Mouse (Mus musculus) MN1 (cell line): ENCODE data around the gene Dcaf8.

ENCODE experiments used
- DNase-seq: peaks from one replicate; pipeline ENCODE4 v3.0.0-alpha.2; 2016; ENCODE audit warnings: low spot score

Gene Dcaf8

DNA sequence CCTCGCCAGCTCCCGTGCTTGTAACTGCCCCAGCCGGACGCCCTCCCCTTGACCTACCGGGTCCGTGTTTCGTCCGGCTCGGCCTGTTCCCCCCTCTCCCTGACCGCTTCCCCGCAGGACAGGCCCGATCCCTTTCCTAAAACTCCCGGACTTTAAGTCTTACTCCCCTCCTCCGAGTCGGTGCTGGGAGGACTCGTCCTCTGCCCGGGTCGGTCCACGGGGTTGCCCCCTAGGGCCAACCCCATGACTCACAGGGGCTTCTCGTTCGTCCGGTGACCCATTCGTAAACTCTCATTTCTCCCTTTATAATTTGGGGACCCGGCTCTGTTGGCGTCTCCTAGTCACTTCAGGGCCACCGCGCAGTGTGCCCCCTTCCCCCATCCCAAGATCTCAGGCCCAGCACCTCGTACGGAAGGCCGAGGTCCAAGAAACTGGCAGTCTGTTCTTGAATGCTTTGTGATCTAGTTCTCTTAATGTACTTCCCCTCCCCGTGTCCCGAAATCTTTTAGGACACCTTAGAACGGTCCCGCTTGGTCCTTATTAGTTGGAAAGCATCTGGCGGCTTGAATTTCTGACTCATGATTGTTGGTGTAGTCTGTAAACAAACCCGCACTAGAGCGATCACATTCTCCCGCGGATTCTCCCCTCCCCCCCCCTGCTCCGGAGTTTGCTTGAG, 533 bp downstream of the Dcaf8 start:
- DNase-seq = peak; percentile 63

DNA sequence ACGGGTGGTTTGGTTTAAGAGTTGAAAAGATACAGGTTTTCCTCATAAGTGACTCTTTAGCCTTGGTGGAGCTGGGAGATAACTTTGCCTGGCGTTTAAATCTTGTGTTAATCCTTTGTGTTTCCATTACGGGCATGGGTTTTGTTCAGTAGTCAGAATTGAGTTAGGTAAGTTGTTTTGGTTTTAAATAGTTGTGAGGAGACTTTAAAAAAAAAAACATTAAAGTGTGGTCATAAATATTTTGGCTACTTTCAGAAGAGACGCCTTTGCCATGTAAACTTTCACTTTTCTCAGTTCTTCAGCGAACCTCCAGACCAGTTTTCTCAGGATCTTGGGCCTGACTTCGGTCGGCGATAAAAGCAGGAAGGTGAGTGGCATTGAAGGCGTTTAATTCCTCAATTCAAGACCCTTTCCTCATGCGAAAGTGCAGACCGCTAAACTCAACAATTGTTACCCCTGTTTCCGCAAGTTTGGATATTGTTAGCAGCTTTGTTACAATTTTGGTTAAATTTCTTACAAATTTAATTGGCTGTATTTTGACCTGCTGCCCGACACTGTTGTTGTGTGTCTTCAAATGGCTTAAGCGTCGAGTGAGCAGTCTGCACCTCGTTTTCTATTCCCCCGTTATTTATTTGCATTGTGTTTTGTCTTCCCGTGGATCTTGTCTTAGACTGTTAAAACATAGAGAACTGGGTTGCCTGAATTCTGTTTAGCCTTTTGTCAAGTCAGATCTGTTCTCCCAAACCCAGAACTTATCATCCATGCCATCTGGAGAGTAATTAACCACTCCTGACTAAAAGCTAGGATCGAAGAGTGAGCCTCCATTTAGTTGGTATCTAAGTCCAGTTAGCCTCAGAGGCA, 1.3 kb downstream of the Dcaf8 start:
- DNase-seq = peak; percentile 44

DNA sequence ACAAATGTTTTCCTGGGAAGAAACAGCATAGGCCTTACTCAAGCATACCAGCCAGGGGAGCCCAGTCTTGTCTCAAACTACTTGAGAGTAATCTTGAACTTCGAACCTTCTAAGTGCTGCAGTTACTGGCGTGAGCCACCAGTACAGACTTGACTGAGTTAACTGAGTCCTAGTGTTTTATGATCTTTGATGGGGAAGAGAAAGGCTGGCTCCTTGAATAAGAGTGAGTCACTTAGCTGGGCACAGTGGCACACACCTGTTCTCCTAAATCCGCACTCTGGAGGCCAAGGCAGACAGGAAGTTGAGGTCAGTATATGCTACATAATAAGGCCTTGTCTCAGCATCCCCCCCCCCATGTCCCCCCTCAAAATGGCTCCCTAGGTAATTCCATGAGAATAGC, 6.7 kb downstream of the Dcaf8 start:
- DNase-seq = no peak

DNA sequence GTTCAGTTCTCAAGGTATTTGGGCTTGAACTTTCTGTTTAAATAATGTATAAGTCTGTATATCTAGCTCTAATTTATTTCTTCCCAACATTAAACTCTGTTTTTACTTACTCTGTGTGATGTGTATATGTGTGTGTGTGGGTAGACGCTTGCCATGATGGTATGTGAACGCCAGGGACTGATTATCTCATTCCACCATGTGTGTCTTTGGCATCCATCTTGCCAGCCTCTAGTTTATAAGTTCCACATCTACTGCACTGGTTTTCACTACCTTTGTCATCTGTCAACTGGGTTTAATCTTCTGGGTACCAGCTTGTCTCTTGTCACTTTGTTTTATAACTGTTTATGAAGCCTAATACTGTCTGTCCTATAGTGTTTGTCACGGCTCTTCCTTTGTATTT, 7.6 kb downstream of the Dcaf8 start:
- no peak for DNase-seq

DNA sequence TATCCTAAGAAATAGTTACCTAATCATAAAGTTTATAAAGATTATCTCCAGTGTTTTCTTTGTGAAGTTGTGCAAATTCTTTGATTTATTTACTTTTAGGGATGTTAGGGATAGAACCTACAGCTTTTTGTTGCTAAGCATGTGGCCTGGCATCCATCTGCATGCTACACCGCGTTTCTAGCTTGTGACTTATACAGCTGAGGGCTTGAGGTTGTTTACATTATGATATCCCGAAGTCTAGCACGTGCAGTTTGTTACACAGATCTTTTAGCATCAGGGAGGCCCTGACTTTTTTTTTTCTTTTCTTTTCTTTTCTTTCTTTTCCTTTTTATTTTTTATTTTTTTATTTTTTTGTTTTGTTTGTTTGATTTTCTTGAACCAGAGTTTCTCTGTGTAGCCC, 12.1 kb downstream of the Dcaf8 start:
- DNase-seq = no peak

DNA sequence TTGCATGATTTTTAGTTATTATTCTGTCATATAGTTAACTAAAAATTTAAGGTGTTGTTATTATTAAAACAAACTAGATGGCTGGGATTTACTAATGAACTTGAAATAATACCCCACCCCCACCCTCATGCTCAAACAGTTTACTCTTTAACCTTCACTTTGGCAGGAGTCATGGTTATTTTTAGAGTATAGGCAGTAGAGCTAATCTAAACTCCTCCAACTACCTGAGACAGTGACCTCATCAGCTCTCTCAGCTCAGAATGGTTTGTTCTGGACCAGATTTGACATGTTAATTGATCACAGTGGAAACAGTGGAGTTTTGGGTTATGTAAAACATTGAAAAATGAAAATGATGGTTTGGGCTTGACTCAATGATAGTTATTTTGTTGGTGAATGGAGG, 12.6 kb downstream of the Dcaf8 start:
- no peak for DNase-seq

DNA sequence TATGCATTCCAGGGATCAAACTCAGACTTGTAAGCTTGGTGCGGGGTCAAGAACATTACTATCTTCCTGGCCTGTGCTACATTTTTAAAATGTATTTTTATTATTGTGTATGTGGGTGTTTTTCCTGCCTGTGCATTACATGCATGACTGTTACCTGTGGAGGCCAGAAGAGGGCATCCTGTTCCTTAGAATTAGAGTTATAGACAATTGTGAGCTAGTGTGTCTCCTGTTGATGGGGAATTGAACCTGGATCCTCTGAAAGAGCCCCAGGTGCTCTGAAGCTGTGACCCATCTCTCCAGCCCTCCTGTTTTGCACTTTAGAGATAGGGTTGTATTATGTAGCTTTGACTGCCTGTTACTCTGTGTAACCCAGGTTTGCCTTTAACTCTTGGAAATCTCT, 14.1 kb downstream of the Dcaf8 start:
- DNase-seq = peak; percentile 43

DNA sequence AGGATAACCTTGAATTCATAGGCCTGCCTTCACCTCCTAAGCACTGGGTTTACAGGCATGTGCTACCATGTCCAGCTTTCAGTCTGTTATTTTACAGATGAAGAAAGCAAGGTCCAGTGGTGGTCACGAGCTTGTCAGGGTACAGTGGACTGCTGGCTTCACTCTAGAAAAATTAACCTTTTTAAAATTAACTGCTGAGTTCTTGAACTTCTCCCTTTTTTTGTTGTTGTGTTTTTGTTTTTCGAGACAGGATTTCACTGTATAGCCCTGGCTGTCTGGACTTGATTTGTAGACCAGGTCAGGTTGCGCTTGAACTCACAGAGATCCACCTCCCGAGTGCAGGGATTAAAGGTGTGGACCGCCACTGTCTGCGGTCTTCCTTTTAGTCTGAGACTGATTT, 15.1 kb downstream of the Dcaf8 start:
- no peak for DNase-seq

DNA sequence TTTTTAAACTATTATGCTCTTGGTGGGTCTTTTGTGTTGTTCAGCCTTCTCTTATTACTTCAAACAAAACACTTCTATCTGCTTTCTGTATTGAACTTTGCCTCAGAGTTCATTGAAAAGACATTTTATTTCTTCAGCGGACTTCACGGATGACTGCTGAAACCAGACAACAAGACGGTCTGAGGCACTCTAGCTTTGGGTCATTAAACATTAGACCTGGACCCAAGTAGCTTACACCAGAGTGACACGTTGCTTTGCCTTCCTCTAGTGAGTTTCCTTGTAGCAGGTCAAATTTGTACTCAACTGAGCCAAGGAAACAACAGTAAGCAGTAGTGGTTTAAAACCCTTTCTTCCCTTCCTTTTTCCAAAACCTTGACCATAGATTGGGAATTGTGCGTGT, 20.0 kb downstream of the Dcaf8 start:
- no peak for DNase-seq

DNA sequence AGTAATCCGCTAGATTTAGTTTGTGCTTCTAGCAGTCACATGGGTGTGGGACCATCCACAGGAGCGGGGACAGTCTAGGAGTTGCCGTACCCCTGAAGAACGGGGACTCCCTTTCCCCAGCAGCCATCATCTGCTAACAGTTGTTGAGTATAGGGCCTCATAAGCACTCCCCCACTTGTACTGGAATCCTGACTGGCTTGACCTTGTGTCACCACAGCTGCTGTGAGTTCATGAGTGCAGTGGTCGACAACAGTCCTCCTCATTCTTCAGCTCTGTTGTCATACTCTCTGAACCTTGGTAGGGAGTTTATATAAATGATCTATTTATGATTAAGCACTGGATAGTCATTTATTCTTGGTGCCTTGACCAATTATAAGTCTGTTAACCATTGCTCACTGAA, 21.9 kb downstream of the Dcaf8 start:
- DNase-seq = no peak

DNA sequence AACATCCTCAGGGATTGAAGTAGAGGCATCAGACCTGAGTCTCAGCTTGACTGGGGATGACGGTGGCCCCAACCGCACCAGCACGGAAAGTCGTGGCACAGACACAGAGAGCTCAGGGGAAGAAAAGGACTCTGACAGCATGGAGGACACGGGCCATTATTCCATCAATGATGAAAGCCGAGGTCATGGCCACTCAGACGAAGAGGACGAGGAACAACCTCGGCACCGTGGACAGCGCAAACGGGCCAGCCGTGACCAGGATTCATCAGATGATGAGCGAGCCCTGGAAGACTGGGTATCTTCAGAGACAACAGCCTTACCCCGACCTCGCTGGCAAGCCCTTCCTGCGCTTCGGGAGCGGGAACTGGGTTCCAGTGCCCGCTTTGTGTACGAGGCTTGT, 24.5 kb downstream of the Dcaf8 start:
- DNase-seq = no peak

DNA sequence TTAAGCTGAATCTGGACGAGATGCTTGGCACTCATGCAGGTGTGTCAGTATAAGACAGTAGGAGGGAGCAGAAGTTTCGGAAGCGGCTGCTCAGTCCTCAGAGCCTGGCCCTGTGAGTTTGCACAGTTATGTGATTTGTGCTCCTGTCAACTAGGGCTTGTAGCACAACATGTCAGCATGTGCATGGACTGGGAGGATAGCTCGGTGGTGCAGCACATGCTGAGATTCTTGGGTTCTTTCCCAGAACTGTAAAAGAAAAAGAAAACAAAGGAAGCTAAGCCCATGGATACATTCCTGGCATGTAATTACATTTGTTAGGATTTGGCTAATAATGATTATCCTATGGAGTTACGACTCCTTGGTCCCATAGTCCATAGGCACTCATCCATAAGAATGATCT, 25.3 kb downstream of the Dcaf8 start:
- DNase-seq = no peak

DNA sequence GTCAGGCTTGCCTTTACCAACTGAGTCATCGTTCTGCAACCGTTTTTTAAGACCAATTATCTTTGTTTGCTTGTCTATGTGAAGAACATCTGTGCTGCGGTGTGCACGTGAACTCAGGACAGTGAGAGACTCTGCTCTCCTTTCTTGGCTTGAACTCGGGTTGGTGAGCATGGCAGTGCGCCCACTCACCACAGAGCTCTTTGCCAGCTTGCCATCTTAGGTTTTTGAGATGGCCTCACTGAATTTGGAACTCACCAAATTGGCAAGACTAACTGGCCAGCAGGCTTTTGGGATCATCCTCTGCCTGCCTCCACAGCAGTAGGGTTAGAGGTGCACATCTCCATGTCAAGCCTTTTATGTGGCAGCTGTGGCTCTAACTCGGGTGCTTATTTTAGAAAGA, 29.9 kb downstream of the Dcaf8 start:
- no peak for DNase-seq

DNA sequence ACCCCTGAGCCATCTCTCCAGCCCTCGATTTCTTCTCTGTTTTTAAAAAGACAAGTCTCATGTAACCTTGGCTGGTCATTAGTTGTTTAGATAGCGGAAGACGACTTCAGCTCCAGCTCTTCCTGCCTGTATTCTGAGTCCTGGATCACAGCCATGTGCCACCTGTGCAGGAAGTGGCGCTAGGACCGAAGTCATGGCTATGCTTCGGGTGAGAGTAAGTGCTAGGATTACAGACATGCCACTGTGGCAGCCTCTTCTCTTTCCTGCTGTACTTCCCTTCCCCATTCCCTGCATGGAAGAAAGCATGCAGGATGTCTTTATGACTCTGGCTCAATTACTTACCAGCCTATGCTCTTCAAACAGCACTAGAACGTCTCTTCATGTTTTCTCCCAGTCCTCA, 31.2 kb downstream of the Dcaf8 start:
- DNase-seq = no peak

DNA sequence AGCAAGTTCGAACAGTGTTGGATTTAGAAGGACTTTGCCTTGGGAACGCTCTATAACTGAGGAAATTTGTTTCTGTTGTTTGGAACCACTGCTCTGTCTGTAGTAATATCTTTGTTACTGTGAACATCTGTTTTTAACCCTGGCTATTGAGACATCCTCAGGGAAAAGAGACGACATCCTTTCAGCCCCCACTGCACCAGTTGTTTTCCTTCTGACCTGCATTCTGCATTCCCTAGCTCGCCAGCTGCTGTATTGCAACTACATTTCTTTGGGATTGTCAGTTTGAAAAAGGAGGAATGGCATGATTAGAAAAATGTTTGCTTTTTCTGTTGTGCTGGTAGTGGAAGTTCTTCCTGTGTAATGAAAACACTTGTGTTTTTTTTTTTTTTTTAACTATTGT, 33.0 kb downstream of the Dcaf8 start:
- DNase-seq = no peak

DNA sequence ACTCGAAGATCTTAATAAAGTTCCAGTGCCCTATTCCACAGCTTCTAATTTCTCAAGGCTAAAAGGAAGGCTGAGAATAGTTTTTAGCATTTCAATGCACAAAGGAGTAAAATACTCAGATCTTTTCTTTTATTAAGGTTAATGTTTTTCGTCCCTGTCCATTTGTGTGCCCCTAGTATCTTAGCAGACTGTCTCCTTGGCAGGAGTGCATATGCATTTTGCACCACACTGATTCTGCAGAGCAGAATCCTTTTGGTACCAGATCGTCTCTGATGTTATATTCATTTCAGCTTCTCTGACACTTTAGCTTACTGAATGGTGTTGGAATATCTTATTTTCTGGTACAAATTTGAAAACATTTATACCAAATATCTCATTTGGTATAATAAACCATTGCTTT, 33.9 kb downstream of the Dcaf8 start:
- no peak for DNase-seq

DNA sequence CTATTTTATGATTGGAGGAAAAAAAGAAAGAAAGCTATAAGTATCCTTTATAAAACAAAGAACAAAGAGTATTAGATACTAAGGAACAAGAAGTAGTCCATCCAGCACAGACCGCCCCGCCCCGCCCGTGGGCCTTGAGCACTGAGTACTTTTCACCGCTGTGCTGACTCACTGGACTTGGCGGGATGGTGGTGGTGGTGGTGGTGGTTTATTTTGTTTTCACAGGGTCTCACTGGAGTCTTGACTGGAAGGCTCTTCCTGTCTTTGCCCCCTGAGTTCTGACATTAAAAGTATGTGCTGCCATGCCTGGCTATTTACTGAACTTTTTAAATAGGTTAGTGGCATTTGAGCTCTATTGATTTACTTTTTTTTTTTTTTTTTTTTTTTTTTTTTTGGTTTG, 35.2 kb downstream of the Dcaf8 start:
- DNase-seq = no peak

DNA sequence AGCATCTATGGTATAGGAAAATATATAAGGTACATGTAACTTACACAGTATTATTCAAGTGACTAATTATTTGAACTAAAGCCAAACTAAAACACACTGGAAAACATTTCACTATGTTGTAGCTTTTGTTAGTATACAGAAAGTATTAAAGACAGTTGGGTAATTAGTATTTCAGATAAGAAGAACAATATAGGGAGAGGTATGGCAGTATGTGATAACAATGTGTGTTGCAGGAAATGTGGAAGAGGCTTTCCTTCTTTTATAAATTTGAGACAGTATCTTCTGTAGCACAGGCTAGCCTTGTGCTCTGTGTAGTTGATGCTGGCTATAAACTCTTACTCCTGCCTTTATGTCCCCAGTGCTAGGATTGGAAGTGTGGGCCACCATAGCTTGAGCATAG, 36.0 kb downstream of the Dcaf8 start:
- no peak for DNase-seq

DNA sequence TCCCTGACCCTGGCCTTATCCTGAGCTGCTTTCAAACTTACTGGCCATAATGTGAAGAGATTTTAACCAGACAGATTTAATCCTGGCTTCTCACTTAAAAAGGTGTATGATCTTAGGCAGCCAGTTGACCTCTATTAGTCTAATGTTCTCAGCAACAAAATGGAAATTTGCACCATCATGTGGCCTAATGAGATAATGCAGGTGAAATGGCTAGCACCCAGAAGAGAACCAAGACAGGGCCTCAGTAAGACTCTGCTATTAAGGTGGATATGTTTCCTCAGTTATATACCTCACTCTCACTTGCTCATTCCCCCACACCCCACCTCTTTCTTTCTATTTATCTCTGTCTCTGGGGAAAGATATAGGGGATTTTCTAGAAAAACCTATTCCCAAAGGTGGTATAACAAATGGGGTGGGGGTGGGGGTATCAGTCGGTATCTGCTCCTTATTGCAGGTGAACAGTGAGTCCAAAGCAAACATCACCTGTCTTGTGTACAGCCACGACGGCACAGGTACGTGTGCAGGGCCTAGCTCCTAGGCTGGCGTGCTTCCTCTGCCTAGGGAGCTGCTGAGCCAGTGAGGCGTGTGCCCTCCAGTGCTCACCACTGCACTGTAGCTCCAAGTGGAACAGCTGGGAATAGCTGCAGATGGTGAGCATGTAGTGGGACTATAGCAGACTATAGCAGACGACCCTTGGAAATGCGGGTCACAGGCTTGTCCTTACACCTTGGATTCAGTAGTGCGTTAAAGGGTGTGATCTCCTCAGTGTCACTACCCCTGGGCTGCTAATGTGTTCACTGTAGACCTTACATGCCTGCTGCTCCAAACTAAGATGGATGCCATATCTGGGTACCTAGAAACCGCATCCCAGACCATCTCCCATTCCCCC, 38.8 kb downstream of the Dcaf8 start:
- DNase-seq = peak; percentile 54

DNA sequence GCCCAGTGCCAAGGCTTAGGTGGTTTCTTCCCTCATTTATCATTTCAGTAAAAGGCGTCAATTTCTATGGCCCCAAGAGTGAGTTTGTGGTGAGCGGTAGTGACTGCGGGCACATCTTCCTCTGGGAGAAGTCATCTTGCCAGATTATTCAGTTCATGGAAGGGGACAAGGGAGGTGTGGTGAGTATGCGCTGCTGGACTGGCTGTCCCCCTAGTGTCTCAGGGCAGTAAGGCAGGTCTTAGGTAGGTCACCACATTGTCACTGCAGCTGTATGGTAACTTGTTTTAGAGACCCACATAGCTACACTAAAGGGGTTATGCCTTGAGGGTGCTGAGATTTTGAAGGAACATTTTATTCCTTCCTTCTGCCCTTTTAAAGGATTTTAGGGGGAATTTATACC, 41.0 kb downstream of the Dcaf8 start:
- peak; percentile 44 for DNase-seq

DNA sequence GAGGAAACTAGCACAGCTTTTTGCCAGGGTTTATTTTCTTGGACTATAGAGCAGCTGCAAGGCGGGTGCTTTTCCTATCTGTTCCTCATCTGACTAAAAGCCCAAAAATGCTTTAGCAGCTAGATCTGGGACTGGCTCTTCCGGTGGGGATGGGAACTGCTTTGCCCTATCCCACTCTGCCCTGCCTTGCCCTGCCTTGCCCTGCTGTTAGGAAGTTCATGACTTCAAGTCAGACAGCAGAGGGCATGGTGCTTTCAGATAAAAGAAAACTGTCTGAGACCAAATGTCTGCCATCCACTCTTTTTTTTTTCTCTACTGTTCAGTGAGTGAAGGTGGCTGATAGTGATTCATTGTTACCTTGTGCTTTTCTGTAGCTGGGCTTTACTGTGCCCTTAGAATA, 43.7 kb downstream of the Dcaf8 start:
- DNase-seq = no peak

DNA sequence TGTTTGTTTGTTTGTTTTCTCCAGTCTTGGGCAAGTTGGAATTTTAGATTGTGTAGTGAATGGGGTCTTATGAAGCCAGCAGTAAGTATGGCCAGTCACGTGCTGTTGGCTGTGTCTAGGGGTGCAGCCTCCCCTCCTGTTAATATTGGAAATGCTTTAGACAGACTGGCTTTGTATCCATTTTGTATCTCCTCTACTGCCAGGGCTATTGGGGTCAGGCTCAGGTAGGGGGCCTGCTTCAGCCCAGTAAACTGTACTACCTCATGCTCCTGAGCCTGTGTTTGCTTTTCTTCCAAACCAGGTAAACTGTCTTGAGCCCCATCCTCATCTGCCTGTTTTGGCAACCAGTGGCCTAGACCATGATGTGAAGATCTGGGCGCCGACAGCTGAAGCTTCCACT, 44.3 kb downstream of the Dcaf8 start:
- DNase-seq = no peak

DNA sequence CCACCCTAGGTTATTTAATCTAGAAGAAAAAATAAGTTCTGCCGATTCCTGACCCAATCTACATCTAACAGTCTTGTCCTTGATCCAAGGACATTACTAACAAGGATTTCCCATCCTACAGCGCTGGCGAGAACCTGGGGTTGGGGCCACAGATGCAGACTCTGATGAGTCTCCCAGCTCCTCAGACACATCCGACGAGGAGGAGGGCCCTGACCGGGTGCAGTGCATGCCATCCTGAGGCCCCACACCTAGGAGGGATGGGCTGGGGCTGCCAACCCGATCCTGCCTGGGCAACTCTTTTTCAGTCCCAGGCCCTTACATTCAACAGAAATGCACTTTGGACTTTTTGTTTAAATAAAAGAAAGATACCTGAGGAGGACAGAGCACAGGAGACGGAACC, 46.6 kb downstream of the Dcaf8 start:
- DNase-seq = no peak
